Mouse (Mus musculus) megakaryocyte, embryonic 14.5 days (primary cell): ENCODE data around the gene Fan1.

Source experiments
- FLI1 ChIP-seq: IDR thresholded peaks from 2 replicates; pipeline ENCODE4 v1.6.1; 2012; ENCODE audit warnings: low read length, inconsistent platforms, mixed read lengths
- GATA1 ChIP-seq: IDR thresholded peaks from 3 replicates; pipeline ENCODE4 v1.6.1; 2012; ENCODE audit warnings: mixed read lengths, low read length, inconsistent platforms, borderline replicate concordance

- TF ChIP-seq GATA1 (no peak), FLI1 (no peak)
Observed at GRCm38 (mm10) chr7:64371940-64372878, 1.7 kb downstream of the Fan1 start.
